Mouse (Mus musculus) cortical plate, adult 2 months (tissue): Measurements from ENCODE around the gene Bricd5. TPM values are rescaled to one million over a fixed set of nuclear protein-coding genes. Genes with fewer than 3 reads are reported as not detected.

ENCODE experiments used
- H3K27ac ChIP-seq: fragments of 200-500 bp; 2 replicates; pipeline ENCODE4 v1.5.1; 2012; ENCODE audit warnings: low read length, control low read depth, inconsistent platforms; ENCODE audit not compliant: insufficient read depth
- H3K4me1 ChIP-seq: fragments of 200-500 bp; 2 replicates; pipeline ENCODE4 v1.6.1; 2011; ENCODE audit warnings: low read length; ENCODE audit not compliant: control insufficient read depth, insufficient read depth
- H3K4me3 ChIP-seq: fragments of 200-500 bp; 2 replicates; pipeline ENCODE4 v1.5.1; 2011; ENCODE audit warnings: mild to moderate bottlenecking, low read length, control low read depth; ENCODE audit not compliant: insufficient read depth
- CTCF ChIP-seq: fragments of 200-500 bp; IDR thresholded peaks from 2 replicates; pipeline ENCODE4 v1.5.1; 2011; ENCODE audit warnings: mild to moderate bottlenecking, control low read depth, low read length; ENCODE audit not compliant: insufficient read depth; ENCODE audit errors: extremely low read depth
- POLR2A ChIP-seq: fragments of 200-500 bp; IDR thresholded peaks from 2 replicates; pipeline ENCODE4 v1.6.1; 2011; ENCODE audit warnings: mild to moderate bottlenecking, low read length, control low read depth; ENCODE audit not compliant: insufficient read depth; ENCODE audit errors: extremely low read depth
- polyA plus RNA-seq: library from polyadenylated mRNA; depleted of rRNA; stranded (reverse); fragments of >200 nt; gene quantifications from 2 replicates; pipeline ENCODE4 v1.2.3, GENCODE M21; 2012

The Bricd5 gene
- polyA plus RNA-seq, 1 experiment, result 1.4 TPM

DNA sequence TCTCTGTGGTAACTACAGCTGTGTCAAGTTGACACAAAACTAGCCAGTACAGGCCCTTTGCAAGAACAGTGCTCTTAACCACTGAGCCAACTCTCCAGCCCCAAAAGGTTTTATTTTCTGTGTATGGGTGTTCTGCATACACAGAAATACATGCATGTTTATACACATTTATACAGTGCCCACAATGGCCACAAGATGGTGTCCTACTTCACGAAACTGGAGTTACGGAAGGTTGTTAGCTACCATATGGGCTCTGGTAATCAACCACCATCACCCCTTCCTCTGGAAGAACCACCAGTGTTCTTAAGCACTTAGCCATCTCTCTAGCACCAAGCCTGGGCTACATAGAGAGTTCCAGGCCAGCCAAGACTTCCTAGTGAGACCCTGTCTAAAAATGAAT lies 12.1 kb upstream of the Bricd5 start:
- TF ChIP-seq CTCF (peak; percentile 33; the same call in 1 of the 2 replicates), POLR2A (no peak)
- Histone ChIP-seq H3K4me3 (no peak overlapping the region), H3K4me1 (no peaks in the 10 kb centered on the region), H3K27ac (no peak overlapping the region)

GRCm38 (mm10) chr17:24462932-24463331 lies 10.8 kb upstream of the Bricd5 start:
- no peak overlapping the region for H3K4me3 ChIP-seq
- no peak overlapping the region for H3K27ac ChIP-seq
- no peak for TF ChIP-seq CTCF
- no peak for TF ChIP-seq POLR2A
- no peaks in the 10 kb centered on the region for H3K4me1 ChIP-seq

GRCm38 (mm10) chr17:24463374-24464133 lies 10.1 kb upstream of the Bricd5 start:
- no peak for TF ChIP-seq CTCF
- no peak for TF ChIP-seq POLR2A
- H3K4me3 ChIP-seq, result no peak overlapping the region
- no peaks in the 10 kb centered on the region for H3K4me1 ChIP-seq
- no peak overlapping the region for H3K27ac ChIP-seq

- TF ChIP-seq CTCF (no peak), POLR2A (no peak)
- Histone ChIP-seq H3K4me3 (no peak overlapping the region), H3K4me1 (peaks cover 9% of the 10 kb centered on the region), H3K27ac (no peak overlapping the region)
Measured at GRCm38 (mm10) chr17:24468636-24469246, 4.9 kb upstream of the Bricd5 start.

DNA sequence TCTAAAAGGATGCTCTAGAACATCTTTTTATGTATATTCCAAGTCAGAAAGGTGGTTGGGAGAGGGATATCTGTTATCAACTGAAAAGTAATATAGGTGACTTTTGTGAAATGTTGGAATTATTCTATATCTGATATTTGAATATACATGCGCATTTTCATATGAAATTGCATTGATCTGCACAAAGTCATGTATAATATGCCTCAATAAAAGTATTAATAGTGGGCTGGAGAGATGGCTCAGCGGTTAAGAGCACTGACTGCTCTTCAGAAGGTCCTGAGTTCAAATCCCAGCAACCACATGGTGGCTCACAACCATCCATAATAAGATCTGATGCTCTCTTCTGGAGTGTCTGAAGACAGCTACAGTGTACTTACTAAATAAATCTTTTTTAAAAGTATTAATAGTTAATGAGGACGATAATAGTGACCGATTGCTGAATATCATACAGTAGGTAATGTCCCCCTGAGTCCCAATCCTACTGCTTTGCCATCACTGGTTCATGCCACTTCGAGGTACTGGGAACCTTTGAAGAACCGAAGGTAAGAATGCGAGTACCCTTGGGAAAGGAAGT lies 4.3 kb upstream of the Bricd5 start:
- H3K27ac ChIP-seq, result 0 out of 2 replicates have a peak overlapping the region, but pooled peaks have one; percentile 53
- TF ChIP-seq POLR2A, result no peak
- H3K4me1 ChIP-seq, result peaks cover 9% of the 10 kb centered on the region
- H3K4me3 ChIP-seq, result peak overlapping the region; percentile 56

- TF ChIP-seq CTCF (no peak), POLR2A (peak; percentile 62; the same call in 1 of the 2 replicates)
- Histone ChIP-seq H3K4me1 (peaks cover 9% of the 10 kb centered on the region), H3K4me3 (peak within 1 kb of the TSS; percentile 56), H3K27ac (peak within 1 kb of the TSS; percentile 95)
Measured at GRCm38 (mm10) chr17:24469910-24470602, 3.6 kb upstream of the Bricd5 start, which contains the start of the genes E4f1 and Pgp. Gene E4f1, minus strand, starts transcription at chr17:24470313. Gene Pgp, plus strand, starts transcription at chr17:24470392.

- H3K4me3 ChIP-seq, result peak overlapping the region; percentile 56
- H3K4me1 ChIP-seq, result peaks cover 9% of the 10 kb centered on the region
- TF ChIP-seq CTCF (no peak), POLR2A (no peak)
- peak overlapping the region; percentile 95 for H3K27ac ChIP-seq
Measured at GRCm38 (mm10) chr17:24470701-24471527, 2.8 kb upstream of the Bricd5 start.

DNA sequence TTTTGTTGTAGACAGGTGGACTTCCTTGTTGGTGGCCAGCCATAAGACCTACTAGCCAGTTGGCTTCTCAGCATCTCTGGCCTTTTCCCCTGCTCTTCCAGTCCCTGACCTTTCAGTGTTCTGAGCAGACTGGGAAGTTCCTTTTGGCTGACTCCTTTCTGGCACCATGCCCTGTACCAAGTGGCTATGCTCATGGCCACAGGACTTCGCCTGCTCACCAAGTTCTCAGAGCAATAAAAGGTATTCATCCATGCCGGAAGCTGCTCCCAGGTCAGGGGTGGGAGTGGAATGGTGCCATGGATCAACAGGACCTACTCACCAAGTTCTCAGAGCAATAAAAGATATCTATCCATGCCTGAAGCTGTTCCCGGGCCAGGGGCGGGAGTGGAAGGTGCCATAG lies 1.2 kb upstream of the Bricd5 start:
- TF ChIP-seq CTCF (no peak), POLR2A (peak; percentile 44; the same call in 1 of the 2 replicates)
- Histone ChIP-seq H3K27ac (peak overlapping the region; percentile 22; the same call in 1 of the 2 replicates), H3K4me3 (peak overlapping the region; percentile 56), H3K4me1 (peaks cover 9% of the 10 kb centered on the region)
